Mouse (Mus musculus): Measurements from ENCODE around the gene Esd.

Esd gene

DNA sequence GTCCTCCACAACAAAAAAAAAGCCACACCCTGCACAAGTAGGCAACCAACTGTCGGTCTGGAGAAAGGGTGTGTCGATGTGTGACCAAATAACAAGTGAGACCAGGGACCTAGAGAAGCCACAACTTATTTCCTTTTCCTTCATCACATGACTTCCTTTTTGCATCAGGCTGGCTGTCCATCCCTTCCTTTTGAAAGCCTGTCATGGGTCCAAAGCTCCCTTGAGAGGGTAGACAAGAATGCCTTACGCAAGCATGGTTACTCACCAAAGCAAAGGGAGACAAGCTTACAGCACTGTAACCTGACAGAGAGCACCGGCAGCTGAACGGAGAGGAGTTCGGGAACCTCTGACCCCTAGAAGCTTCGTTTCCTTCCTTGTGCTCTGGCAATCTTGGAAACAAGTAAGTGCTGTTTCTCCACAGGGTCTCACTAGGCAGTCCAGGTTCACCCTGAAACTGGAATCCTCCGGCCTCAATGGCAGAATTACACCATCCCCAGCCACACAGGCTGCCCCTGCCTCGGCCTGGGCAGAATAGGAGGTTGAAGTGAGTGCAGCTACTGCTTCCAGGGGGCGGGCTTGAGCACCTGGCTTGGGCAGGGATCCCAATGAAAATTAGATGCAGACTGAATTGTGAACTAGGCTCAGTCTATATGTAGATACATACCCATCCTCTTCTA is 65.4 kb downstream of the Esd start:
- no peak for DNase-seq

- DNase-seq, result peak; percentile 41
Observed at GRCm38 (mm10) chr14:74798063-74798890, 66.2 kb downstream of the Esd start.
